Mouse (Mus musculus) spleen, postnatal 14 days (tissue): ENCODE results near the gene Stx7.
"Not testable (repeated sequence)": the region's sequence is repeated elsewhere in the genome, so short reads cannot be mapped to it uniquely, and the experiment has no call there.

Source experiments
- DNase-seq, 2 experiments: peaks; one replicate each; pipeline ENCODE4 v3.0.0; 2021 to 2022; ENCODE audit warnings: low spot score in 2 of 2

Gene Stx7

DNA sequence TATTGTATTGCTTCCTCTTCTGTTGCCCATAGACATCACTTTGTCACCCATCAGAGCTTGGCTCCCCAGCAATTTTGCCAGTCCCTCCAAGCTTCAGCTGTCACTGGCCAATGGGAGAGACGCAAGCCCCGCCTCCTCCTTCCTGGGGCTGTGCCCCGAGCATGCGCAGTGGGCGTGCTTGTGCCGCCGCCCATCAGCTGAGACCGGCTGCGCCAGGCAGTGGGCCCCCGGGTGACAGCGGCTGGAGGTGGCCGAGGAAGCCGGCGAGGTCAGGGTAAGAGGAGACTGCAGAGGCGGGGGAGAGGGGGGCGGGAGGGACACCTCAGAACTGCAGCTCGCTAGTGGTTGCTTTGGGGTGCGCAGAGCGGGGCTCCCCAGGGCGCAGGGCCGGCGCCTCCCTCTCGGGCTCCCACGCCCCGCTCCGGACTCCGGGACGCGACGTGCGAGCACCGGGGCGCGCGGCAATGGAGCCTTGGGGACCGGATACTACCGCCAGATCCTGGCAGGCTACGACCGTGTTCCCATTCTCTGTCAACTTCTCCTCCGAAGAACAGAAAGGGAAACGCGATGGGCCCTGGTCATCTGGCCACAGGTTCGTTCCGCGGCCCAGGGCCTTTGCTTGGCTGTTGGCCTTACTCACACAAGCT lies at the start of gene Stx7:
TSS of gene Stx7 (plus strand) at position 168 of the 647 bp plus-strand sequence.
- DNase-seq, result peak; percentile 88 to 90

GRCm38 (mm10) chr10:24101812-24102211 lies 47.3 kb upstream of the Stx7 start, which contains the start of gene Taar8c:
Gene Taar8c (minus strand): TSS chr10:24101912.
- not testable (repeated sequence) for DNase-seq

DNA sequence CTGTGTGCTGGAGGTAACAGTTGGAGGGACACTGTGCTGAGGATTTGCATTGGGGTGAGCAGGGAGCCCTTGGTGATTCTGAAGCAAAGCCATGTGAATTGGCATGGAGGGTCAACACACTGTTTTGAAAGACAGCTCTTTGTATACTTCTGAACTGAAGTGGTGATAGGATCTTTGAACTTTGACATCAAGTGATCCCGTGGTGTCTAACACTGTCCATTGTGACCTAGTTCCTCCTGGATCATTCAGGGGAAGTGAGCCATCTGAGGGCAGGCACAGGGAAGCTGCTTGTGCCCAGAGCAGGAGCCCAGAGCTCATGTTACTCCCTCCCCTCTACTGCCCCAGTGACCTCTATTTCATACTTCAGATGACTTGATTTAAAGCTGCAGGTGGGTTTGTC lies 45.8 kb upstream of the Stx7 start:
- DNase-seq, result not testable (repeated sequence)

GRCm38 (mm10) chr10:24107747-24108146 lies 41.4 kb upstream of the Stx7 start:
- DNase-seq, result no peak

DNA sequence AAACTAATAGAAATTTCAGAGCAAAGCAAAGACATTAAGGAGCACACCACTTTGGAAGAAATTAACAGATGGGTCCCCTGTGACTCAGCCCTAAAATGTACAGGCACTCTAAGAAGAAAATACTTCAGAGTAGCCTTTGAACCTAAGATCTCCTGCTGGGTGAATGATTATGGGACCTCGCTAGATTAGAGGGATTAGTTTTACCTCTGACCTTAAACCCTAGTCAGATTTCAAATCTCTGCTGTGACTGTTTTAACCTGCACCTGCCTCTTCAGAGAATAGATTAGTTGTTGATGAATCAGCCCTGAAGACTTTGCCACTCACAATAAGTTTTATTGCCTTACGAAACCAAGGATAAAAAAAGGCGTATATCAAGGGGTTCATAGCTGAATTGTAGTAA lies 40.9 kb upstream of the Stx7 start:
- no peak for DNase-seq

GRCm38 (mm10) chr10:24109434-24109833 lies 39.7 kb upstream of the Stx7 start, which contains the start of gene Taar9:
Gene Taar9 (minus strand): TSS chr10:24109534.
- not testable (repeated sequence) for DNase-seq

DNA sequence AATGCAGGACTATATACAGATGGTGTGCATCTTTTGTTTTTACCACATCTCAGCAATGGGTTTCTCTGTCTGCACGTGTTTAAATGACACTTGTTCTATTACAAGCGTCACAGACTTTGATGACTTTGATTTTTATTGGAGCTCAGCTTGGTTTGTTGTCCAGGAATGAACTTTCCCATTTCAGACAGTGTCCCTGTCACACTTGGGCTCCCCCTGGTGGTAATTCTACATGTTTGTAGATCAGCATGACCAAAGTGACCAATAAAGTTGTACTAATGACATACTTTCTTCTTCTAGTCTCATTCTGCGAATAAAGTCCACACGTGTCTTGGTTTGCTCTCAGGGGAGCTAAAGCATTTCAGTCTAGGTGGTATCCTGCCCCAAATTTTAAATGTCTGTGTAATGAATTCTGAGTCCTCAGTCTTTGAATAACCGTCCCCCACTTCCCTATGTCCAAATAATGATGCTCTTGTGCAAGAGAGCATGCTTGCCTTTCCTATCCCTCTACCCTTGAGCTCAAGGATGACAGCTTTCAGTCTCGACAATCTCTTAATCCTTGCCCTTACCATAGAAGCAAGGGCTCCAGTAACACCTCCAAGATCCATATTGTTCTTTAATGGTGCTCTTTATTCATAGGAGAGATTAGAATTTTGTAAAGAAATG lies 37.9 kb upstream of the Stx7 start:
- DNase-seq, result no peak

DNA sequence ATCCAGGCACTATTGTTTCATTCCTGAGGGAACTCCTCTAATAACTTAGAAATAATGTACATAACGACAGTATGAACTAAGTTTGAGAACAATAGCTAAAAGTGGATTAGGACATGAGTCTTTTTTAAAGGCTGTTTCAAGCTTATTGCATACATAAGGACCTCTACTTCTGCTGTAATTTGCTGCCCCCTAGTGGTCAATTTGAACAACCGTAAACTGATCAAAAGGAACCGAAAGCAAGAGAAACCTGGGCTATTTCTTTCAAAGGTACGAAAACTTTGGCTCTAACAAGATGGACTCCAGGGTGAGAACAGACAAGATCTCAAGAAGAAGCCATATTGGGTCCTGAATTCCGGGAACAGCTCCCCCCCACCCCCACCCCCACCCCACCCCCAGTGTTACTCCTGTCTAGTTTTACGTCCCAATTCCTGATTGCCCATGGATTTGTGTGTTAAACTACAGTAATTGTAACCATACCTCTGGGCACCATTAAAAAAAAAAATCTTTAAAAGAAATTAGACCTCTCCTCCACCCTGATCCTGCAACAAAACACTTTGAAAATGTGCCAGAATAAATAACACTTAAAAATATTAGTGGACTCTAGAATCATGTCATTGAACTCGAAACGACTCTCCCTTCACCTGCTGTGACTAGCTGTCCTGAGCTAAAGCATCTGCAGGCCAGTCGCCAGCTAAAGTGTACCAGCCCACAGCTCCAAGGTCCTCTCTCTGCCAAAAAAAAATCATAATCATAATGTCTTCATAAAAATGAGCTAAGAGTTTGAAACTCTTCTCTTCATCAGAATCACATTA lies 17.4 kb upstream of the Stx7 start:
- peak in 1 of 2 experiments; percentile 62 for DNase-seq

- DNase-seq, result no peak
Measured at GRCm38 (mm10) chr10:24132273-24132672, 16.8 kb upstream of the Stx7 start.

DNA sequence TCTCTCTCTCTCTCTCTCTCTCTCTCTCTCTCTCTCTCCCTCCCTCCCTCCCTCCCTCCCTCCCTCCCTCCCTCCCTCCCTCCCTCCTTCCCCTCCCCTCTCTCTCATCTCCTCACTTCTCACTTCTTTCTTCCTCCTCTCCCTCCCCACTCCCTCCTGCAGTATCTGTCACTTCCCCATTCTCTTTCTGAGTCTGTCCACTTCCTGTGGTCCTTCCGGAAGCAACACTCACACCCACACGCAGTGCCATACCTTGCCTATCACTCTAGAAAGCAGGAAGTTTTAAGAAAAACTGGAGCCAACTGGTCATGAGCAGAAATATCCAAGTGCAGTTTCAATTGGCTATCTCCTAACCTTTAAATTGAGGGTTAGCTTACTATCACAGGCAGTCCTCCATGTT lies 16.0 kb upstream of the Stx7 start:
- DNase-seq, result no peak

GRCm38 (mm10) chr10:24134071-24134645 lies 14.9 kb upstream of the Stx7 start:
- DNase-seq, result no peak

- no peak for DNase-seq
Measured at GRCm38 (mm10) chr10:24138623-24139261, 10.4 kb upstream of the Stx7 start.

- no peak for DNase-seq
Measured at GRCm38 (mm10) chr10:24142735-24143134, 6.4 kb upstream of the Stx7 start.

DNA sequence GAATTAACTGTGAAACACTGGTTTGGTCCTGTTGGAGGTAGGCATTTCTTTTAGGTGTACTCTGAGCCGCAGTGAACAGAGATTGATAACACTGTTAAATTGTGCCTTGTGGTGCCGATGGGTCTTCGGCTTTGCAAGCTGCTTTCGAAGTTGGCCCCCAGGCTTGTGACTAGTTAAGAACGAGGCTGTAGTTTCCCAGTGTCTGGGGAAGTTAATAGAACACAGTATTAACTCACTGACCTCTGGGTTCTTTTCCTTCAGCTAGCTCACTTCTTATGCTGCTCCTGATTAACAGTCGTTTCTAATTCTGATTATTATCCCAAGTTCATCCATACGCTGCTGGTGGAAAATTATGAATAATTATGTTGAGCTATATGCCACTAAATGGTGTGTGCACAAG lies 984 bp downstream of the Stx7 start:
- no peak for DNase-seq

- no peak for DNase-seq
Measured at GRCm38 (mm10) chr10:24158470-24159254, 9.6 kb downstream of the Stx7 start.

GRCm38 (mm10) chr10:24159575-24159974 lies 10.5 kb downstream of the Stx7 start:
- no peak for DNase-seq

GRCm38 (mm10) chr10:24160349-24160748 lies 11.2 kb downstream of the Stx7 start:
- no peak for DNase-seq

DNA sequence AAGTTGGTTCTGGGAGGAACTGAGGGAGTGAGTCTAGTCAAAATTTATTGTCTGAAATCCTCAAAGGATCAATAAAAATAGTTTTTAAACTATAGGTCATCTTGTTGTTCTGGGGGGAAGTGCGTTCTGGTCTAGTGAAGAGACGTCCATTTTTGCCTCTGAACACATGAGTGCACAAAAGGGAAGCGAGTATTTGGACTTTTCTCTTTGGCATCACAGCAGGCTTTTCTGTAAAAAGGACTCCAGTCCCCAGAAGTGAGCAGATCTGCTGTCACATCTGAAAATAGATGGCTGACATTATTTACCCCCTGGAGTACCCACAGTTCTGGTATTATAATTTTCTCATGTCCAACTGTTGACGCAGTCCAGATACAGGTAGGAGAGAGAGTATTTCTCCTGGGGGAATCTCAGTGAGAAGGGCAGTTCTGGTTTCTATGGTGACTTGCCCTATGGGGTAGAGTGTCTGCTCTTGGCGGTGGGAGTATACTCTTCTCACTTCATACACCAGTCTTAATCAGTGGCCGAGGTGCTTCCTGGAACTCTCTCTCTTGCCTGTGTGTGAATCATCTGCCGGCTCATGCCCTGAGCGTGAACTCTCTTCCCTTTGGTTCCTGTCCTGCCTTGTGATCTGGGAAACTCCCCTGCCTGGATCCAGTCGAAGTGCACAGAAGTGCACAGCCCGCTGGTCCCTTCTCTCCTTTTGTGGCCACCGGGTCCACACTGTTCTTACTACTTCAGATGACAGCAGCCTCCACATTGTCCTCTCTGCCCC lies 15.2 kb downstream of the Stx7 start:
- DNase-seq, result no peak

GRCm38 (mm10) chr10:24164909-24165304 lies 15.8 kb downstream of the Stx7 start:
- no peak for DNase-seq

DNA sequence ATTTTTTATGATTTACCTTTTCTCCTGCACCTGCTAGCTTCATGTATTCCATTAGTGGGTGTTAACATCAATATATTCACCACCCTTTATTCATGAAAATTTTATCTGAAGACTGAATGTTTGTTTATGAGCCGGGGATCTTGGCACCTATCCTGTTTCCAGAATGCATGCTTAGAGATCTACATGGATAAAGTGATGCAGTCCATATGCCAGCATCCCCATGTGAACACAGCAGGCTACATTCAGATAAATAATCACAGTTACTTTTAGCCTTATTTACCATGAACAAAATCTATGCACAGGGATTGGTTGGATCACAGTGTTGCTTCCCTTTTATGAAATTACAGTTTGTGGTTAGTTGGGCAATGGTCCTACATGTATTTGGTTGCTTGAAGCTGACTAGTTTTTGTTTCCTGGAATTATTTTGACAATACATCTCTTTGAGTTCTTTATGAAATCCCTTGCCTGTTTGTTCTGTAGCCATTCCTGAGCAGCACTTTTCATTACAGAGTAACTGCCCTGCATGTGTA lies 16.5 kb downstream of the Stx7 start:
- no peak for DNase-seq
